Mouse (Mus musculus): Measurements from ENCODE around the gene Plxdc1. TPM values are rescaled to one million over a fixed set of nuclear protein-coding genes. Genes with fewer than 3 reads are reported as not detected.

Plxdc1 gene
- total and polyA plus RNA-seq, 2 experiments = 0.28 to 1.2 TPM

- Histone ChIP-seq H3K36me3 (ENCODE audit: control insufficient read depth, insufficient read depth, low read length) (no peaks in the 10 kb centered on the region), H3K27me3 (ENCODE audit: control insufficient read depth, insufficient read depth, low read length) (no peaks in the 10 kb centered on the region), H3K4me3 (ENCODE audit: insufficient read depth, low read depth, low read length) (no peak overlapping the region), H3K4me1 (ENCODE audit: control insufficient read depth, insufficient read depth, low read length) (no peaks in the 10 kb centered on the region), H3K79me2 (ENCODE audit: control insufficient read depth, insufficient read depth, low read length) (no peaks in the 10 kb centered on the region), H3K27ac (replicated peaks; ENCODE audit: insufficient read depth, low read depth, low read length) (no peak overlapping the region), H3K9ac (ENCODE audit: low read depth, low read length) (no peak overlapping the region)
- WGBS = 88% methylated on average over 4 of the region's 4 CpGs
- no peak for DNase-seq (ENCODE audit: extremely low read depth, low read depth, low spot score)
- no peak for TF ChIP-seq POLR2A (IDR thresholded peaks at IDR 0.05; ENCODE audit: extremely low read depth, insufficient read depth, low read length)
- TF ChIP-seq CTCF (IDR thresholded peaks at IDR 0.05; ENCODE audit: low read depth, low read length) = no peak
These were observed 30.3 kb downstream of the Plxdc1 start for GRCm38 (mm10) chr11:97955915-97956314.

GRCm38 (mm10) chr11:97955146-97955902, 30.9 kb downstream of the Plxdc1 start:
- Histone ChIP-seq H3K79me2 (ENCODE audit: control insufficient read depth, insufficient read depth, low read length) (no peaks in the 10 kb centered on the region), H3K9ac (ENCODE audit: low read depth, low read length) (no peak overlapping the region), H3K4me1 (ENCODE audit: control insufficient read depth, insufficient read depth, low read length) (no peaks in the 10 kb centered on the region), H3K4me3 (ENCODE audit: insufficient read depth, low read depth, low read length) (no peak overlapping the region), H3K27ac (replicated peaks; ENCODE audit: insufficient read depth, low read depth, low read length) (no peak overlapping the region), H3K27me3 (ENCODE audit: control insufficient read depth, insufficient read depth, low read length) (no peaks in the 10 kb centered on the region), H3K36me3 (ENCODE audit: control insufficient read depth, insufficient read depth, low read length) (no peaks in the 10 kb centered on the region)
- 76% methylated on average over 9 of the region's 9 CpGs for WGBS
- TF ChIP-seq CTCF (IDR thresholded peaks at IDR 0.05; ENCODE audit: low read depth, low read length) (no peak), POLR2A (IDR thresholded peaks at IDR 0.05; ENCODE audit: extremely low read depth, insufficient read depth, low read length) (no peak)
- DNase-seq (ENCODE audit: extremely low read depth, low read depth, low spot score) = no peak

GRCm38 (mm10) chr11:97954469-97955141, 31.6 kb downstream of the Plxdc1 start:
- no peaks in the 10 kb centered on the region for H3K27me3 ChIP-seq (ENCODE audit: control insufficient read depth, insufficient read depth, low read length)
- TF ChIP-seq CTCF (IDR thresholded peaks at IDR 0.05; ENCODE audit: low read depth, low read length) (no peak), POLR2A (IDR thresholded peaks at IDR 0.05; ENCODE audit: extremely low read depth, insufficient read depth, low read length) (no peak)
- no peak for DNase-seq (ENCODE audit: extremely low read depth, low read depth, low spot score)
- no peak overlapping the region for H3K4me3 ChIP-seq (ENCODE audit: insufficient read depth, low read depth, low read length)
- 59% methylated on average over 14 of the region's 14 CpGs for WGBS
- no peaks in the 10 kb centered on the region for H3K36me3 ChIP-seq (ENCODE audit: control insufficient read depth, insufficient read depth, low read length)
- H3K4me1 ChIP-seq (ENCODE audit: control insufficient read depth, insufficient read depth, low read length) = no peaks in the 10 kb centered on the region
- H3K27ac ChIP-seq (replicated peaks; ENCODE audit: insufficient read depth, low read depth, low read length) = no peak overlapping the region
- H3K79me2 ChIP-seq (ENCODE audit: control insufficient read depth, insufficient read depth, low read length) = no peaks in the 10 kb centered on the region
- H3K9ac ChIP-seq (ENCODE audit: low read depth, low read length) = no peak overlapping the region

- Histone ChIP-seq H3K27ac (replicated peaks; ENCODE audit: insufficient read depth, low read depth, low read length) (no peak overlapping the region), H3K36me3 (ENCODE audit: control insufficient read depth, insufficient read depth, low read length) (no peaks in the 10 kb centered on the region), H3K4me1 (ENCODE audit: control insufficient read depth, insufficient read depth, low read length) (no peaks in the 10 kb centered on the region), H3K4me3 (ENCODE audit: insufficient read depth, low read depth, low read length) (no peak overlapping the region), H3K9ac (ENCODE audit: low read depth, low read length) (no peak overlapping the region), H3K79me2 (ENCODE audit: control insufficient read depth, insufficient read depth, low read length) (no peaks in the 10 kb centered on the region), H3K27me3 (ENCODE audit: control insufficient read depth, insufficient read depth, low read length) (no peaks in the 10 kb centered on the region)
- 97% methylated on average over 6 of the region's 6 CpGs for WGBS
- no peak for DNase-seq (ENCODE audit: extremely low read depth, low read depth, low spot score)
- TF ChIP-seq POLR2A (IDR thresholded peaks at IDR 0.05; ENCODE audit: extremely low read depth, insufficient read depth, low read length) = no peak
- no peak for TF ChIP-seq CTCF (IDR thresholded peaks at IDR 0.05; ENCODE audit: low read depth, low read length)
These were observed 32.3 kb downstream of the Plxdc1 start for GRCm38 (mm10) chr11:97953939-97954275.

GRCm38 (mm10) chr11:97953179-97953938, 32.9 kb downstream of the Plxdc1 start:
- no peaks in the 10 kb centered on the region for H3K27me3 ChIP-seq (ENCODE audit: control insufficient read depth, insufficient read depth, low read length)
- H3K27ac ChIP-seq (replicated peaks; ENCODE audit: insufficient read depth, low read depth, low read length) = no peak overlapping the region
- TF ChIP-seq CTCF (IDR thresholded peaks at IDR 0.05; ENCODE audit: low read depth, low read length) (no peak), POLR2A (IDR thresholded peaks at IDR 0.05; ENCODE audit: extremely low read depth, insufficient read depth, low read length) (no peak)
- DNase-seq (ENCODE audit: extremely low read depth, low read depth, low spot score) = no peak
- H3K4me1 ChIP-seq (ENCODE audit: control insufficient read depth, insufficient read depth, low read length) = no peaks in the 10 kb centered on the region
- no peak overlapping the region for H3K4me3 ChIP-seq (ENCODE audit: insufficient read depth, low read depth, low read length)
- 91% methylated on average over 16 of the region's 16 CpGs for WGBS
- H3K9ac ChIP-seq (ENCODE audit: low read depth, low read length) = no peak overlapping the region
- no peaks in the 10 kb centered on the region for H3K79me2 ChIP-seq (ENCODE audit: control insufficient read depth, insufficient read depth, low read length)
- H3K36me3 ChIP-seq (ENCODE audit: control insufficient read depth, insufficient read depth, low read length) = no peaks in the 10 kb centered on the region

Measured in liver, adult 2 months (tissue).